Mouse (Mus musculus): ENCODE results near the gene Fos. TPM values are rescaled to one million over a fixed set of nuclear protein-coding genes. Genes with fewer than 3 reads are reported as not detected.

Gene Fos
- total RNA-seq, 2 experiments from 2014 or later: 32.1 to 41.9 TPM

- ATAC-seq (replicated peaks; ENCODE audit: low FRiP score, poor library complexity, severe bottlenecking): no peak
Measured at GRCm38 (mm10) chr12:85459820-85460219, 13.9 kb upstream of the Fos start.

- ATAC-seq (replicated peaks; ENCODE audit: low FRiP score, poor library complexity, severe bottlenecking): no peak
Measured at GRCm38 (mm10) chr12:85461913-85462663, 11.6 kb upstream of the Fos start.

GRCm38 (mm10) chr12:85462802-85463201 lies 10.9 kb upstream of the Fos start:
- no peak for ATAC-seq (replicated peaks; ENCODE audit: low FRiP score, poor library complexity, severe bottlenecking)

GRCm38 (mm10) chr12:85464431-85464830 lies 9.3 kb upstream of the Fos start:
- no peak for ATAC-seq (replicated peaks; ENCODE audit: low FRiP score, poor library complexity, severe bottlenecking)

- ATAC-seq (replicated peaks; ENCODE audit: low FRiP score, poor library complexity, severe bottlenecking): no peak
Measured at GRCm38 (mm10) chr12:85464902-85465301, 8.8 kb upstream of the Fos start.

GRCm38 (mm10) chr12:85467854-85468253 lies 5.8 kb upstream of the Fos start:
- no peak for ATAC-seq (replicated peaks; ENCODE audit: low FRiP score, poor library complexity, severe bottlenecking)

- no peak for ATAC-seq (replicated peaks; ENCODE audit: low FRiP score, poor library complexity, severe bottlenecking)
Measured at GRCm38 (mm10) chr12:85468666-85469065, 5.0 kb upstream of the Fos start.

GRCm38 (mm10) chr12:85471920-85472655 lies 1.6 kb upstream of the Fos start:
- ATAC-seq (replicated peaks; ENCODE audit: low FRiP score, poor library complexity, severe bottlenecking): no peak

GRCm38 (mm10) chr12:85472656-85473410 lies 857 bp upstream of the Fos start:
- no peak for ATAC-seq (replicated peaks; ENCODE audit: low FRiP score, poor library complexity, severe bottlenecking)

- ATAC-seq (replicated peaks; ENCODE audit: low FRiP score, poor library complexity, severe bottlenecking): peak; percentile 63
Measured at GRCm38 (mm10) chr12:85474298-85475231, 875 bp downstream of the Fos start.

- no peak for ATAC-seq (replicated peaks; ENCODE audit: low FRiP score, poor library complexity, severe bottlenecking)
Measured at GRCm38 (mm10) chr12:85475232-85475919, 1.7 kb downstream of the Fos start.

- no peak for ATAC-seq (replicated peaks; ENCODE audit: low FRiP score, poor library complexity, severe bottlenecking)
Measured at GRCm38 (mm10) chr12:85475920-85476828, 2.5 kb downstream of the Fos start.

- 0 out of 2 replicates have a peak, but pooled peaks have one; percentile 47 for ATAC-seq (replicated peaks; ENCODE audit: low FRiP score, poor library complexity, severe bottlenecking)
Measured at GRCm38 (mm10) chr12:85477219-85477618, 3.5 kb downstream of the Fos start.

GRCm38 (mm10) chr12:85477804-85478203 lies 4.1 kb downstream of the Fos start:
- no peak for ATAC-seq (replicated peaks; ENCODE audit: low FRiP score, poor library complexity, severe bottlenecking)

- no peak for ATAC-seq (replicated peaks; ENCODE audit: low FRiP score, poor library complexity, severe bottlenecking)
Measured at GRCm38 (mm10) chr12:85478696-85479095, 5.0 kb downstream of the Fos start.

GRCm38 (mm10) chr12:85479190-85479589 lies 5.5 kb downstream of the Fos start:
- ATAC-seq (replicated peaks; ENCODE audit: low FRiP score, poor library complexity, severe bottlenecking): no peak

GRCm38 (mm10) chr12:85483155-85483554 lies 9.5 kb downstream of the Fos start:
- no peak for ATAC-seq (replicated peaks; ENCODE audit: low FRiP score, poor library complexity, severe bottlenecking)

GRCm38 (mm10) chr12:85484655-85485054 lies 11.0 kb downstream of the Fos start:
- ATAC-seq (replicated peaks; ENCODE audit: low FRiP score, poor library complexity, severe bottlenecking): no peak

All from erythroblast, adult 5-6 weeks (primary cell).